Mouse (Mus musculus) embryonic fibroblast, embryonic 13.5 days (primary cell): ENCODE measurements around the gene Mrpl42.

Experiments used
- CTCF ChIP-seq: IDR thresholded peaks from 2 replicates; pipeline ENCODE4 v1.5.1; 2011; ENCODE audit warnings: mild to moderate bottlenecking, control low read depth, low read length, moderate library complexity, borderline replicate concordance; ENCODE audit not compliant: insufficient read depth
- POLR2A ChIP-seq: IDR thresholded peaks from 2 replicates; pipeline ENCODE4 v1.6.1; 2011; ENCODE audit warnings: low read depth, mild to moderate bottlenecking, control low read depth, low read length, moderate library complexity

DNA sequence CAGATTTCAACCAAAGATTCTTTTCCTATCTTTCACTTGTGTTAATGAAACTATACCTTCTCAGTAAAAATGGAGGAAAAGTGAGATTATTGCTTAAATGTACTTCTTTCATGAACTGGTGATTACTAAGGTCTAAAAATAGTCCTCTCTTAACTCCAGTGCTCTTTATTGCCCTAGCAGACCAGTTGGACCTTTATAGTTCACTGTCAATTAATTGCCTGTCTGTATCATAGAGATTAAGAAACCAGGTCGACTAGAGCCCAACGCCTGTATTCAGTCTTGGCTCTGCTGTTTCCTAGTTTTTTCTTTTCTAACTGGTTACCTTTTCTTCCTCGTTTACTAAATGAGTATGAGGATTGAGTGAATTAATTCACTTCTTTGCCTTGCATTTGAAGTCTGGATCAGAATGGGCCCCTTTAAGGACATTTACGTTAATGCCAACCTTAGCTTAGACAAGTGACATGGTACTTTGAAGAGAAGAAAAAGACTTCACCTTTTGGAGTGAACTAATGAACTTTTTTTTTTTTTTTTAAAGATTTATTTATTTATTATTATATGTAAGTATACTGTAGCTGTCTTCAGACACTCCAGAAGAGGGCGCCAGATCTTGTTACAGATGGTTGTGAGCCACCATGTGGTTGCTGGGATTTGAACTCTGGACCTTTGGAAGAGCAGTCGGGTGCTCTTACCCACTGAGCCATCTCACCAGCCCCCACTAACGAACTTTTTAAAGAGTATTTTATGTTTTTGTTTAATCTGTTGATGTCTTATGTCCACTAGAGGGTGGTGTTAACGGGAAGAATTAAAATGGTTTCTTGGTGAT lies 33.9 kb upstream of the Mrpl42 start:
- TF ChIP-seq POLR2A (no peak), CTCF (no peak)
